ENCODE assay signal across 17 mouse cellular contexts in genomic region chr4:47435566-47436360, GRCm38 (mm10). TPM values are rescaled to one million over a fixed set of nuclear protein-coding genes. Genes with fewer than 3 reads are reported as not detected.
DNase-seq lines count a peak whose midpoint lies in the region; ATAC-seq lines count a peak whose summit lies in the region.
"Had no signal": no experiment of that assay in that cellular context is flagged by ENCODE, and none has a peak within 500 bp of the region (broad histone marks: within the 10 kb centered on the region; RNA-seq: fewer than 3 reads in every experiment).

No protein-coding gene starts in this region.

- H3K4me2 ChIP-seq in heart, embryonic 11.5 days: peak overlapping the region; percentile 16; the same call in 1 of the 2 replicates
- peak overlapping the region; percentile 35 for H3K4me2 ChIP-seq in lung, embryonic 16.5 days (ENCODE audit: low read depth, low read length)
- H3K4me2 ChIP-seq in intestine, embryonic 16.5 days (ENCODE audit: low read depth, low read length): peak overlapping the region; percentile 47
- peak overlapping the region; percentile 29 for H3K4me2 ChIP-seq in stomach, embryonic 15.5 days
- H3K4me2 ChIP-seq: embryonic facial prominence, embryonic 13.5 days; liver, embryonic 15.5 days; midbrain, embryonic 13.5 days had no signal

- no peak overlapping the region for H3K9ac ChIP-seq in heart, embryonic 11.5 days (ENCODE audit: low read depth, low read length)
- no peak overlapping the region for H3K9ac ChIP-seq in lung, embryonic 16.5 days (ENCODE audit: low read length)
- 0 out of 2 replicates have a peak overlapping the region, but pooled peaks have one; percentile 8 for H3K9ac ChIP-seq in intestine, embryonic 16.5 days (ENCODE audit: low read depth, low read length)
- no peak overlapping the region for H3K9ac ChIP-seq in stomach, embryonic 15.5 days
- H3K9ac ChIP-seq: embryonic facial prominence, embryonic 13.5 days; liver, embryonic 15.5 days; midbrain, embryonic 13.5 days had no signal

- H3K36me3 ChIP-seq in heart, embryonic 11.5 days (ENCODE audit: control insufficient read depth, insufficient read depth, low read length): no peaks in the 10 kb centered on the region
- H3K36me3 ChIP-seq in lung, embryonic 16.5 days (ENCODE audit: control insufficient read depth, insufficient read depth, low read length): no peaks in the 10 kb centered on the region
- H3K36me3 ChIP-seq in intestine, embryonic 16.5 days (ENCODE audit: control insufficient read depth, insufficient read depth, low read length): no peaks in the 10 kb centered on the region
- no peaks in the 10 kb centered on the region for H3K36me3 ChIP-seq in stomach, embryonic 15.5 days
- H3K36me3 ChIP-seq: embryonic facial prominence, embryonic 13.5 days; liver, embryonic 15.5 days; midbrain, embryonic 13.5 days had no signal

- 50% methylated on average over 28 of the region's 28 CpGs for WGBS in heart, embryonic 11.5 days (ENCODE audit: insufficient replicate concordance)
- WGBS in lung, embryonic 16.5 days: 35% methylated on average over 28 of the region's 28 CpGs
- WGBS in intestine, embryonic 16.5 days: 26% methylated on average over 28 of the region's 28 CpGs
- 38% methylated on average over 28 of the region's 28 CpGs for WGBS in stomach, embryonic 15.5 days

- DNase-seq in heart, adult 18-20 months: no peak
- no peak for DNase-seq in lung, postnatal 25 days (ENCODE audit: low spot score)
- no peak for DNase-seq in urinary bladder, postnatal 14 days (ENCODE audit: low spot score)
- no peak for DNase-seq in thymus, postnatal 14 days
- DNase-seq: B cell, adult 2 months; cerebellum, postnatal 10 days; gastrocnemius, postnatal 36 days; kidney, adult 11 months had no signal

- H3K27ac ChIP-seq in heart, embryonic 11.5 days (ENCODE audit: low read depth, low read length): no peak overlapping the region
- no peak overlapping the region for H3K27ac ChIP-seq in lung, embryonic 16.5 days (ENCODE audit: low read length)
- no peak overlapping the region for H3K27ac ChIP-seq in intestine, embryonic 16.5 days (ENCODE audit: low read length)
- no peak overlapping the region for H3K27ac ChIP-seq in stomach, embryonic 15.5 days
- H3K27ac ChIP-seq: embryonic facial prominence, embryonic 13.5 days; left cerebral cortex, adult 2 months; liver, embryonic 15.5 days; midbrain, embryonic 13.5 days had no signal

- H3K27me3 ChIP-seq in heart, embryonic 11.5 days (ENCODE audit: control insufficient read depth, insufficient read depth, low read length): no peaks in the 10 kb centered on the region; the same call in 1 of the 2 replicates
- H3K27me3 ChIP-seq in lung, embryonic 16.5 days (ENCODE audit: control insufficient read depth, insufficient read depth, low read depth, low read length): no peaks in the 10 kb centered on the region; the same call in 1 of the 2 replicates
- H3K27me3 ChIP-seq in intestine, embryonic 16.5 days (replicated peaks; ENCODE audit: control insufficient read depth, insufficient read depth, low read length): peaks cover 5% of the 10 kb centered on the region; the same call in 1 of the 2 replicates
- no peaks in the 10 kb centered on the region for H3K27me3 ChIP-seq in stomach, embryonic 15.5 days (replicated peaks)
- H3K27me3 ChIP-seq: embryonic facial prominence, embryonic 13.5 days had no signal

- no peak overlapping the region for H3K4me3 ChIP-seq in heart, embryonic 11.5 days (ENCODE audit: low read depth, low read length)
- H3K4me3 ChIP-seq in lung, embryonic 16.5 days (ENCODE audit: low read length): peak overlapping the region; percentile 8; the same call in 1 of the 2 replicates
- H3K4me3 ChIP-seq in intestine, embryonic 16.5 days (ENCODE audit: low read length): peak overlapping the region; percentile 23; the same call in 1 of the 2 replicates
- no peak overlapping the region for H3K4me3 ChIP-seq in stomach, embryonic 15.5 days (replicated peaks)
- H3K4me3 ChIP-seq: embryonic facial prominence, embryonic 13.5 days; left cerebral cortex, adult 2 months; liver, embryonic 15.5 days; midbrain, embryonic 13.5 days had no signal

- ATAC-seq in heart, embryonic 11.5 days (replicated peaks; ENCODE audit: insufficient number of reproducible peaks, low FRiP score, low TSS enrichment): no peak
- ATAC-seq in lung, embryonic 16.5 days (ENCODE audit: low read depth): peak; percentile 37; the same call in 1 of the 2 replicates
- no peak for ATAC-seq in intestine, embryonic 16.5 days
- no peak for ATAC-seq in stomach, embryonic 15.5 days (ENCODE audit: insufficient read depth, low FRiP score, low read depth)
- ATAC-seq: forebrain, embryonic 16.5 days had no signal

- 0 out of 2 replicates have a peak, but pooled peaks cover 2% of the 10 kb centered on the region for H3K4me1 ChIP-seq in heart, embryonic 11.5 days (ENCODE audit: control insufficient read depth, insufficient read depth, low read length)
- H3K4me1 ChIP-seq in lung, embryonic 16.5 days (replicated peaks; ENCODE audit: control insufficient read depth, insufficient read depth, low read length): peaks cover 12% of the 10 kb centered on the region
- H3K4me1 ChIP-seq in intestine, embryonic 16.5 days (ENCODE audit: control insufficient read depth, insufficient read depth, low read length): peaks cover 16% of the 10 kb centered on the region
- H3K4me1 ChIP-seq in stomach, embryonic 15.5 days: peaks cover 15% of the 10 kb centered on the region; the same call in 1 of the 2 replicates

- H3K9me3 ChIP-seq in heart, embryonic 11.5 days (replicated peaks; ENCODE audit: control insufficient read depth, low read length): no peaks in the 10 kb centered on the region
- no peaks in the 10 kb centered on the region for H3K9me3 ChIP-seq in lung, embryonic 16.5 days (ENCODE audit: control insufficient read depth, low read length)
- no peaks in the 10 kb centered on the region for H3K9me3 ChIP-seq in intestine, embryonic 16.5 days (ENCODE audit: control insufficient read depth, low read length)
- H3K9me3 ChIP-seq in stomach, embryonic 15.5 days: no peaks in the 10 kb centered on the region
- H3K9me3 ChIP-seq: embryonic facial prominence, embryonic 13.5 days; liver, embryonic 15.5 days; midbrain, embryonic 13.5 days had no signal

RNA-seq across cellular contexts. Expression of gene Alg2, which starts 38.4 kb away (rescaled TPM):
- 34.6 and 37.7 TPM in 2 replicates for polyA plus RNA-seq in heart, embryonic 11.5 days (2014; fragmentation: Nextera tagmentation; extraction: Ambion mirVana)
- 1 to 10 TPM; 5.0 to 5.3 TPM for total RNA-seq in heart, adult 18-20 months (2021)
- 47.3 and 48.1 TPM in 2 replicates for polyA plus RNA-seq in lung, embryonic 16.5 days (2015; fragmentation: Nextera tagmentation; extraction: Ambion mirVana)
- polyA plus RNA-seq in intestine, embryonic 16.5 days (2015; fragmentation: Nextera tagmentation; extraction: Ambion mirVana): 50.6 and 52.2 TPM in 2 replicates
- polyA plus RNA-seq in stomach, embryonic 15.5 days (2015; fragmentation: Nextera tagmentation; extraction: Ambion mirVana): 59.2 and 65.8 TPM in 2 replicates

RNA-seq across cellular contexts. Expression of gene Sec61b, which starts 38.7 kb away (rescaled TPM):
- 201 and 211 TPM in 2 replicates for polyA plus RNA-seq in heart, embryonic 11.5 days (2014; fragmentation: Nextera tagmentation; extraction: Ambion mirVana)
- 10 to 100 TPM; 21.5 to 26.4 TPM for total RNA-seq in heart, adult 18-20 months (2021)
- 380 and 404 TPM in 2 replicates for polyA plus RNA-seq in lung, embryonic 16.5 days (2015; fragmentation: Nextera tagmentation; extraction: Ambion mirVana)
- polyA plus RNA-seq in intestine, embryonic 16.5 days (2015; fragmentation: Nextera tagmentation; extraction: Ambion mirVana): 404 and 418 TPM in 2 replicates
- polyA plus RNA-seq in stomach, embryonic 15.5 days (2015; fragmentation: Nextera tagmentation; extraction: Ambion mirVana): 466 and 488 TPM in 2 replicates

Comparison
In these comparisons a context has a peak if more than half of its experiments do, and no peak if none do; other contexts are left out.
1. H3K4me3 ChIP-seq: peak in lung, embryonic 16.5 days (single experiment) and intestine, embryonic 16.5 days (single experiment); none in heart, embryonic 11.5 days (single experiment) and stomach, embryonic 15.5 days (single experiment).
2. Peak in every context shown above with its lines, with median percentiles within 50 percentile points of each other: H3K4me2 ChIP-seq.